Mouse (Mus musculus) neutrophil, adult 83 days (primary cell): Measurements from ENCODE around the gene Cacfd1. TPM values are rescaled to one million over a fixed set of nuclear protein-coding genes. Genes with fewer than 3 reads are reported as not detected.

Experiments
- total RNA-seq, 2 experiments: library from RNA; stranded (reverse); gene quantifications; one replicate each; pipeline ENCODE4 v1.2.4; 2023

The Cacfd1 gene
- total RNA-seq, result 10 to 100 TPM; 10.7 to 12.2 TPM

GRCm38 (mm10) chr2:27009714-27010244 lies at the start of gene Cacfd1:
Gene Cacfd1 (plus strand): TSS chr2:27009926.

GRCm38 (mm10) chr2:26963923-26964723 lies 45.6 kb upstream of the Cacfd1 start, which contains the start of gene Rexo4:
Gene Rexo4 (minus strand): TSS chr2:26964386.

GRCm38 (mm10) chr2:26973116-26973515 lies 36.6 kb upstream of the Cacfd1 start, which contains the start of gene Adamts13:
Gene Adamts13 (plus strand): TSS chr2:26973416.

GRCm38 (mm10) chr2:27027618-27028436 lies 18.1 kb downstream of the Cacfd1 start, which contains the start of gene Slc2a6:
Gene Slc2a6 (minus strand): TSS chr2:27027998.

Other genes with a start within 250 kb of the Cacfd1 start
- gene Abo, start 144.9 kb upstream of the Cacfd1 start, total RNA-seq, result not detected
- gene Surf6, start 107.0 kb upstream of the Cacfd1 start, total RNA-seq, result 10 to 100 TPM; 18.2 to 19.2 TPM
- gene Med22, start 99.2 kb upstream of the Cacfd1 start, total RNA-seq, result 10 to 100 TPM; 26.6 to 28.0 TPM
- 100 to 1,000 TPM; 401 to 433 TPM for gene Rpl7a, start 99.2 kb upstream of the Cacfd1 start, total RNA-seq
- gene Surf2, start 93.6 kb upstream of the Cacfd1 start, total RNA-seq, result 10 to 100 TPM; 13.1 to 15.8 TPM
- 10 to 100 TPM; 37.0 to 42.5 TPM for gene Surf1, start 93.4 kb upstream of the Cacfd1 start, total RNA-seq
- gene Surf4, start 76.0 kb upstream of the Cacfd1 start, total RNA-seq, result 100 to 1,000 TPM in 1 of 2 experiments, 10 to 100 TPM in 1; 96.2 to 102 TPM
- gene Stkld1, start 75.9 kb upstream of the Cacfd1 start, total RNA-seq, result under 1 TPM; 0.18 to 0.26 TPM
- gene Rexo4, start 45.5 kb upstream of the Cacfd1 start, total RNA-seq, result 10 to 100 TPM; 22.6 to 23.2 TPM
- 1 to 10 TPM in 1 of 2 experiments, not detected in 1; 1.2 TPM for gene Adamts13, start 36.5 kb upstream of the Cacfd1 start, total RNA-seq
- gene Slc2a6, start 18.1 kb downstream of the Cacfd1 start, total RNA-seq, result 10 to 100 TPM; 79.5 to 88.4 TPM
- gene Mymk, start 62.3 kb downstream of the Cacfd1 start, total RNA-seq, result not detected
- 1 to 10 TPM in 1 of 2 experiments, not detected in 1; 1.3 TPM for gene Adamtsl2, start 69.5 kb downstream of the Cacfd1 start, total RNA-seq
- gene Fam163b, start 132.6 kb downstream of the Cacfd1 start, total RNA-seq, result not detected
- not detected for gene Dbh, start 155.3 kb downstream of the Cacfd1 start, total RNA-seq
- gene Sardh, start 238.4 kb downstream of the Cacfd1 start, total RNA-seq, result under 1 TPM; 0.33 to 0.35 TPM